Mouse (Mus musculus): ENCODE data around the gene Klf7.

The Klf7 gene

DNA sequence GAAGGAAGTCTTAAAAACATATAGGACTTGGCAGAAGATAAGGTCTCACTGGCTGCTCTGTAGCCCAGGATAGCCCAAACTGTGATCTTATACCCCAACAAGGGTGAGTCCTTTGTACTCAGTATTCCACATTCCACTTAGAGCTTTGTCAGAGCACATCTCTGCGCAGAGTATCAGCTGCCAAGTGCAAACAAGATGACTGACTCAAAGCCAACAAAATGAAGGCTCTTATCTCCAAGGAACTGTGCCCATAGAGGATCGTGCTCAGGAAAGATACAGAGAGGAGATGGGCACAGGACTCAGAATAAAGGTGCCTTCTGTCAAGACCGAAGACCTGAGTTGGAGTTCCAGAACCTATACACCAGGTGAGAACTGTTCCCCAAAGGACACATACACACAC is 100.1 kb downstream of the Klf7 start:
- DNase-seq (ENCODE audit: low read depth) = no peak

DNA sequence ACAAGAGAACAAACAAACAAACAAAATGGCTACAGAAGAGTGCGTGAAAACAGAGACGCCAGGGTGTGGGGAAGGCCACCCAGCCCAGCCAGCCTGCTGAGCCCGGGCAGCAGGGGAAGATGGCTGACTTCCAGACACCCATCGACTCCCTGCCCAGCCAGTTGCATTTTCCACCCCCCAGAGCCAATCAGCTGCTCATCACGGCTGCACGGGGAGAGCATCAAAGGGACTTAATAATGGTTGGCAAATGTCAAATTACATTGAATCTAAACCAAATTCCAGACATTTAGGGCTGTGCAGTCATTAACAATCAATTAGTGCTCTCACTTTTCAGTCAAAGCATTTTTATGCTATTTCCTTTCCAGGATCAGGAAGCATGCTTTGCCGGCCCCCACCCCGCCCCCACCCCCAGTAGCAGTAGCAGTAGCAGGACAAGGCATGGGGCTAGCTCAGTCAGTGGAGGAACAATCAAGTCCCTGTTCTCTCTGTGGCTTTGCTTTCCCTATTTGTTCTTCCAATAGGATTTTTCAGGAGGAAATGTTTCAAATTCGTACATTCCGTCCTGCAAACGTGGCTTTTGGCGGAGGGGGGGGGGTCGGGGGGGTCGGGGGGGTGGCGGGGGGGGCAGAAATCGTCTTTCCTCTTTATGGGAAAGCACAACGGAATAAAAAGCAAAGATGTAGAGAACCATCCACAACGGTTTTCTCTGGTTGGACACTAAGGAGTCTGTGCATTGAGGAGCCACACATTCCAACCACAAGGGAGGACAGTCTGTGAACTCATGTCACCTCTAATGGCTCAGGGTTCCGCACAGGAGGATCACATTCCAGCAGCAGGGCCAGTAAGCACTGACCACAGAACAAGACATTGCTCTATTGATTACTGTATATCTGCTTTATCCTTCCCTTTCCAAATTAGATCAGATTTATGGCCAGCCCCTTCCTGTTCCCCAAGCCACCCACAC is 101.1 kb downstream of the Klf7 start:
- DNase-seq (ENCODE audit: low read depth) = no peak

DNA sequence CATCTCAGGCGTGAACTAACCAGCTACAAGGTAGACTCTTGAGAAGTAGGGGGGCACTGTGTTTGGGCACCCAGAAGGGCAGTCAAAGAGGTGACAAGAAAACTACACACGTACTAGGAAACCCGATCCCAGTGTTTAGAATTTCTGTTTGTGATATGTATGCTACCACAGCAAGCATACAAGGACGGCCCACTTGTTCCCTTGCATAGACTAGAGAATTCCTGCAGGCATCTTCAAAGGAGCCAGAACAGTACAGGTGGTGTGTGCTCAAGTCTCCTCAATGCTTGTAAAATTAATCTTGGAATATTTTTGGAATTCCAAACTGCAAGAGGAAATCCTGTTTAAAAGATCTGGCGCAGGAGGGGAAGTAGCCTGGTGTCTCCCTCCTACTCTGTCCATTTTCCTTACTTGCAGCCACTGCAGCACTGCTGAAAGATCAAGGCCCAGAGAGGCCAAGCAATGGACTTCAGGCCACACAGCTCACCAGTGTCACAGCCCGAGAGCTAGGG is 102.9 kb downstream of the Klf7 start:
- no peak for DNase-seq (ENCODE audit: low read depth)

DNA sequence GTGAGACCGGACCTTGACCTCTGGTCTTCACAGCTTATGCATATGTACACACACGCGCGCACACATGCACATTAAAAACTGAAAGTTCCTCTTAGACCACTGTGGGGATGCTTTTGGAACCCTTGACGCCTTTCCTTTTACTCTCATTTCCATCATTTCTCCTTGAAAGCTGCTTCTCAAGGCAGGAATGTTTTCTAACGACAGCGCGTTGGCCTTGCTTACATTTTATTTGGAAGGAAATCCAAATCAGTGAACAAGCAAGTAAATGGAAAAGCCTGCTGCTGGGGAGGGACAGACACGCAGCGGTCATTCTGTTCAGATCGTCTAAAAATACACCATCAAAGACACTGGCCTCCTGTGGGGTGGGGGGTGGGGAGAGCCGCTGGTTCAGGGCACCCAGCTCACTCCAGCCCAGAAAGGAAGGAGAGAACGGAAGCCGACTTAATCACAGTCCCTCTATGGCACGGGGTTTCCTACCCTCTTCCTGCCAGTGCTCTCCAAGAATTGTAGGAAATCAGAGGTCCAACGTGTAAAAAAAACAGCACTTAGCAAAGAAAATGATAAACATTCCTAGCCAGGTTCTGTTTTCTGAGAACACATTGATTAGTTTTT is 103.5 kb downstream of the Klf7 start:
- no peak for DNase-seq (ENCODE audit: low read depth)

DNA sequence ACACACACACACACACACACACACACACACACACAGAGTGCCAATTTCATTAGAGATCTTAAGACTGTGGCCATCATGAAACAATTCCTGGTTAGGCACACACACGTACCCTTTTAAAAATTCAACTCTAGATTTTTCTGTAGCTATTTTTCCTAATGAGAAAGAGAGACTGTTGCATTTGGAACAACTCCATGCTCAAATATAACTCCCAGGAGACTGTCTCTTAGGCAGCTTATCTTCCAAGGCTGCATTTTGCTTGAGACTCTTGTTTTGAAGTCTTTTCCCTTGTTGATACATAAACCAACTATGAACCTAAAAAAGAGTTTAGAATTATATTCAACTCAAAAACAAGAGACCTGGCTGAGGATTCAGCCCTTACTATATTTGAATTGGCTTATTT is 108.0 kb downstream of the Klf7 start:
- no peak for DNase-seq (ENCODE audit: low read depth)

DNA sequence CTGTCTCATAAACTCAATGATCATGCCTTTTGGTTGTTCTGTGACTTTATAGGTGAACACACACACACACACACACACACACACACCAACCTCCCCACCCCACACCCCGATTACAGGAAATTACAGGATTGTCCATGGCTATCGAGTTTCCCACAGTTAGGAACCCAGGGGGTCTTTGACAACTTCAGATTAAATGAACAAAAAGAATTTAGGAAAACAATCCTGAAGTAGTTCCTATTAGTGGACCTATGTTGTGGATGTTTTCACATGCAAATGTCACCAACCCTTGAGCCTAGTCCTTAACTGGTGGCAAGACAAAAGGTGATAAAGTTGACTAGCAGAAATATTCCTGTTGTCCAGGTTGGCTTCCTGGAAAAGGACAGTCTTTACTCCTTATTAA is 113.1 kb downstream of the Klf7 start:
- no peak for DNase-seq (ENCODE audit: low read depth)

DNA sequence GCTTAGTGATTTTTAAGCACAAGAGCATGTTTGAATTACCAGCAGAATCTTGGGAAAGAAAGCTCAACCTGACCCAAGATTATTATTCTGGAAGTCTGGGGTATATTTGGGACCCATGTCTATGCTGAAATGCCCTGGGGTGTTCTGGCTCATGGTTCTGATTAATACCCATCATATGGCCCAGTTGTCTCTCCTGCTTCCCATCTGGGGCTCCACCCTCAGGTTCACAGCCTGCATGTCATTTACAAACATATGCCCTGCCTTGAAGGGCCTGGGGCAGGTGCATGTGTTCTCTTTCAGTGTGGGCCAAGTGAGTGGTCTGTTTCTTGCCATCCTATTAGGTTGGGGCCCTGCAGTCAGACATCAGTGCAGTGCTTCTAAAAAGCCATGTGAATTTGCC is 114.1 kb downstream of the Klf7 start:
- DNase-seq (ENCODE audit: low read depth) = no peak

DNA sequence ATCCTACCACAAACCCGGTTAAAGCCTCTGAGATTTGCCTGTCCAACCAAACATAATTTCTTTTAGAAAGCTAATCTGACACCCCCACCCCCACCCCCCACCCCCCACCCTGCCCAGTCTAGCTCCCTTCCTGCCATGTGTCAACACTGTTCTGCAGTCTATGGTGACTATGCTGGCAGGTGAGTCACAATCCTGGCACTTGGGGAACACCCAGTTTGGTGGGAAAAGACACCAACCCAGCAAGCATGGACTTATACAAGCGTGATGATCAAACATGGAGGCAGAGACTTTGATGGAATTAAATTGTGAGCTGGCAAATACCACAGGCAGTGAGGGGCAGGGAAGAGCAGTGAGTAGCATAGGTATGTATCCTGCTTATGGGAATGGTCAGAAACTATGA is 116.9 kb downstream of the Klf7 start:
- no peak for DNase-seq (ENCODE audit: low read depth)

DNA sequence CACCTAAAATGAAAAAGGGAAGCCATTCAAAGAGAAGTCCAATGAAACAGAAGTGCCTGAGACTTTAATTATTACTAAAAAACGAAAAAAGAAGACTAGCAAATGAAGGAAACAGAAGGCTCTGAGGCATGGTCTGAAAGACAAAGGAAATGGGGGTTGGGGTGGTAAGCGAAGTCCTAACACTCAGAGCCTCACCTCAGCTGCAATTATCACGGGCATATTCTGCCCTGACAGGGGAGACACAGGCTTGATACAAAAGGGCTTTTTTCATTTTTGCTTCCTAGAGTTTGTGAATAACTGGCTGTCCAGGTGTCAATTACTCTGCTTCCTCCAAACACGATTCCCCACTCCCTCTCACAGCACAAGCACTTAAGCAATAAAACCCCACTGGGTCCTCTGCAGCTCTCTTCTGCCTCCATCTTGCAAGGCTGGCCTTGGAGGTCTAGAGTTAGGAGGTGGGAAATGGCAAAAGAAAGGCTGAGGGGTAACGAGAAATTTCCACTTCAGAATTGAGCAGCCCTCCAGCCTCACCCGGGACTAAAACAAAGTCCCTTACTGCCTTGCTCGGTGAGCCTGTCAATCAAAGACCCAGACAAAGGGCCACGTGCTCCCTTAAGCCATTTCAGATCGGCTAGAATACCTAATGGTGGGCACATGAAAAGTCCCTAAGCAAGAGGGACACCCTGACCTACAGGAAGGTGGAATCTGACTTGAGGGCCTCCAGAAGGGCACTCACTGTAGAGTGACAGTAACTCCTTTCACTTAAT is 118.4 kb downstream of the Klf7 start:
- DNase-seq (ENCODE audit: low read depth) = no peak

DNA sequence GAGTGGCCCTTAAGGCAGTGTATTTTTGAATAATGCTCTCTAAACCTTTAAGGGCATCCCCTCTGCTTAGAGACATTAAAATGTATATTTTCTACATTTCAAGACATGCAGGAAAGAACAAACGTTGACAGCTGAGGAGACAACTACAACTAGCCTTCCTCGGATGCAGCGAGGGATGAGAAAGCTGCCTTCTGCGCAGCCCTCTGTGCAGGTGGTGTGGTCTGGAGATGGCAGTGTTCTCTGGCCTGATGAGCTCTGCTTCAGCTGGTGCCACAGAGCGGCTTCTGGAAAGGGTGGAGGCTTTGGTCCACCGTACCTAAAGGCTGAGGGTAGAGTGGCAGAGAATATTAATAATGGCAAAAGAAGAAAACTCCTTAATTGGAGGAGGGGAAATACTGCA is 120.0 kb downstream of the Klf7 start:
- DNase-seq (ENCODE audit: low read depth) = no peak

DNA sequence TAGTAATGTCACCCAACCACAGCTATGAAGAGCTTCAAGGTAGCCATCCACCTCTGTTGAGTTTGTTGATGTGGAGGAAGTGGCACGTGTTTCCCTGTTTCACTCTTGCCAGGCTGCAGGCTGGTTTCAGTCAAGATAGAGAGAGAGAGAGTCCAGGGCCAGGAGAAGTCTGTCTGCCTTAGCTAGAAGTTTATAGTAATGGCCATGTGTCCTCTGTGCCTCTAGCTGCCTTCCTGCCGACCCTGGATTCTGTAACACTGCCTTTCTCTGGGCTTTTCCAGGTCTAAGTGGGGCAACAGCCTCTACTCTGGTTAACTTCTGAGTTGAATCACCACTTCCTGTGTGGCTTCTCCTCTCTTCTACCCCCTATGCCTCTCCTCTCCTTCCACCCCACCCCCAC is 121.5 kb downstream of the Klf7 start:
- DNase-seq (ENCODE audit: low read depth) = peak; percentile 7

DNA sequence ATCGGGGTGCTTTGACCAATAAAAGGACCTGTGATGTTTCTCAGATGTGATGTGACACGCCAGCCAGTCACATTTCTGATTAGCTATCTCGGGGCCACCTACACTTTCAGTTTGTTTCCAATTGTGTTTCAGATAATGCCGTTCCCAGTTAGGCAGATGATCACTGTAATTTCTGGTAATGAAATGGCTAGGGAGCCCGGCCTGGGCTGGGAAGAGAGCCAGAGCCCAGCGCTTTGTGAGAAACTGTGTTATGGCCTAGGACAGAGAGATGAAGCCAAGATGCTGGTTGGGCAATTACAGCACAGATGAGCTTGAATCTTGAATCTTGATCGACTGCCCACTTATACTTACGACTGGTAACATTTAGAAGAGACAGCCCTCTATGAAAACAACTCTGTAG is 122.6 kb downstream of the Klf7 start:
- DNase-seq (ENCODE audit: low read depth) = no peak

DNA sequence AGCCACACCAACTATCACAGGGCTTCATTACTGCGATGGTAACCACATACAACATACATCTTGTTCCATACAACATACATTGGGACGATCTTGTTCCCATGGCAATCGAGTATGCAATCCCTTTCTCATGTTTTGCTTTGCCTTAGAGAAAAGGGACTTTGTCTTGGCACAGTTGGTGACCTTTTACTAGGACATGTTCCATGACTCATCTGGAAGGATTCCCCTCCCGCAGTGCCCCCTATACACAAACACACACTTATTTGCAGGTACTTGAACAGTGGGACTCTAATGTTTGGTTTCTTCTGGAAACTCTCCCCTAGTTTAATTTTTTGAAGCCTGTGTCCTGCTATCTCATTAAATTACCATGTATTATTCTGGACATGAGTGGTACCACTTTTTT is 123.2 kb downstream of the Klf7 start:
- no peak for DNase-seq (ENCODE audit: low read depth)

DNA sequence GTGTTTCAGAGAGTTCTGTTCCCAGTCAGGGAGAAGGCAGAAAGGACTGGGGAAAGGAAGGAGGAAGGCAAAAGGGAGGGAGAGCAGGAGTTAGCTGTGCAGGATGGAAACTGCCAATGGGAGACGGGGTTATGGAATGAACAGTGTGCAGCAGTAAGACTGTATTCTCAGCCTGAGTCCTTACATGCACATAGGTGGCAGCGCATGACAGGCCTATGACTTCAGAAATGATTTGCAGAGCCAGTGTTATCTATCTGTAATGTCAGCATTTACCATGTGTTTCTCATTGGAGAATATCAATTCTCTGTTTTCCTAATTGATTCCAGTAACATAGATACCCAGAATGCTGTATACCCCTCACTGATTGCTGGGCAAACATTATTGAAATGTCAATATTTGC is 123.9 kb downstream of the Klf7 start:
- no peak for DNase-seq (ENCODE audit: low read depth)

DNA sequence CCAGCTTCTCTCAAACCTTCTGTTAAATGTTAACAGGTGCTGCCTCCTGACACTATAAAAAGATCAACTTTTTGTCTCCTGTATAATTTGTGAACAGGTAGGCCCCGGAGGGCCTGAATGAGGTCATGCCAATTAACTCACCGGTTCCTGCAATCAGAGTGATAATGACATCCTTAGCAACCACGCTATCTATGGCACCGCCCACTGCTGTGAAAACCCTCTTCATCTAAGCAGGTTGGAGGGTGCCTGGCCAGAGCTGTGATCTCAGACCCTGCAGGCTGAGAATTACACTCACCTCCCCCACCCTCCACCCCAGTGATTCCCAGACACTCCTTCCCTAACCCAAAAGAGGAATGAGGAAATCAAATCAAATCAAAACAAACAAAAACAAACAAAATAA is 126.3 kb downstream of the Klf7 start:
- DNase-seq (ENCODE audit: low read depth) = no peak

DNA sequence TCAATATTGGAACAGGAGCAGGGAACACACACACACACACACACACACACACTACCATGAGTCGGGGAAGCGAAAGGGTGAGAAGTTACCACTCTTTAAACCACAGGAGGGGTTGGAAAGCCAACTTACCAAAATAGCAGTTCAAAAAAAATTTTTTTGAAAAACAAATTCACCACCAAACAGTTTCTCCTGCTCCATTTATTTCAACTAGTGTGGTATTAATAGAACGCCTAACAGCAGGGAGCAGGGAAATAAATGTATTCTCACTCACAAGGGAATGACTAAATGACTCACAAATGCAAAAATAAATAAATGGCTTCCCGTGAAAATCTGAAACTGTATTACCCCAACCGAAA is 127.0 kb downstream of the Klf7 start:
- no peak for DNase-seq (ENCODE audit: low read depth)

DNA sequence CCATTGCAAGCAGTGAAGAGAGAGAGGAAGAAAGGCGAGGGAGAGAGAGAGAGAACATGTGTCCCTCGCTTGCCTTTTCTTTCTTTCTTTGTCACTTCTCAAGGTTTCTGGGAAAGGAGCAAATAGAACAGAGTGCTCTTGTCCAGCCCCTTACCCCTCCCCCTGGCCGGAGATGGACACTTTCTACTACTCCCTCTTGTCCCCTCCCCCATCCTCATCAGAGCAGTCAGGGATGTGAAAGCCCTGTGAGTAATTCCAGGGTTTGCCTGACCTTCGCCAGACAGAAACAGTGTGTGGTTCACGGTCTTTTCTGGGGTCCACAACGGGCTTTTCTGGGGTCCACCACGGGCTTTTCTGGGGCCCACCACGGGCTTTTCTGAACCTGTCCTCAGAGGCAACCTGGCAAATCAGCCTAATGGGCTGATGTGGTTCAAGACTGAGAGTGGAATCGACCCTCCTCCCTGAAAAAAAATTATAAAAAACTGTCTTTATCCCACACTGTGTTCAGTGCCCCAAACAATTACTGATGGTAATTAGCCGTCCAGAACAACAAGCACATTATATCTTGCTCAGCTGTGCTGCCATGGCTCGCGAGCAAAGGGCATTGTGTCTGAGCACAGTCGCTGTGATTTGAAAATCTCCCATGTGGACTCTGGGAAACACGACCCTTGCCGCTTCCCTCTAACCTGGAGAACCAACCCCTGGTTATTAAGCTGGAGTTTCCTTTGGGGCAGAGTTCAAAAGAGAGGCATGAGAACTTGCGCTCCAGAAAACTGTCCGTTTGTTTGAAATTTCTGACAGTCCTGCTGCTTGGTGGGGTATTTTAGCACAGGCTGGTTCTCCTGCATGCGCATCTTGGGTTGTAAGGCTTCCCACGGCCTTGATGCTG is 127.6 kb downstream of the Klf7 start:
- no peak for DNase-seq (ENCODE audit: low read depth)

DNA sequence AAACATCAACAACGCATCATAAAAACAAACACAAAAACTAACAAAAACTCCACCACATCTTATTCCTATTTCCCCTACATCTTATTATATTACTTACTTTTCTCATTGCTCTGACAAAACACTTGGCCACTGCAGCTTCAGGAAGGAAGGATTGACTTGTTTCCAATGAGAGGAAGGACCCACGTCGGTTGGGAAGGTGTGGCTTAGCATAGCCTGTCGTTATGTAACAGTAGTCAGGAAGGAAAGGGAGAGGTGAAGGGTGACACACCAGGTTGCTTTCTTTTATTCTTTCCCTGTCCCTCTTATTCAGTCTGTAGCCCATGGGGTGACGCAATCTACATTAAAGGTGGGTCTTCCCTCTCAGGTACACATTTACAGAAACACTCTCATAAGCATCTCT is 129.6 kb downstream of the Klf7 start:
- DNase-seq (ENCODE audit: low read depth) = no peak

DNA sequence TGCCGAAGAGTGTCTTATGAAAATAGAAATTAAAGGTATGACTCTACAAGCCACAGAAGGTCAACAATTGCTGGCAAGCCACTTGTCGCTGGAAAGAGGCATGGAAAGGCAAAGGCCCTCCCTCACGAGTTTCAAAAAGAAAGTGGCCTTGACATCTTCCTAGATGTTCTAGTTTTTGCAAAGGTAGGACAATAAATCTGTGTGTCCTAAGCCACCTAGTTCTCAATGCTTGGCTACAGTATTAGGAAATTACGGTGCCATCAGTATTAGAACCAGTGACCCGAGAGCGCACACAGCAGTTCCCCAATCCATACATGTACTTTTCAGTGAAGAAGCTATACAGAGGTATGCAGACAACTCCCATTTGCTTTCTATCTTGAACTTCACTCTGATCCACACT is 131.7 kb downstream of the Klf7 start:
- DNase-seq (ENCODE audit: low read depth) = no peak

DNA sequence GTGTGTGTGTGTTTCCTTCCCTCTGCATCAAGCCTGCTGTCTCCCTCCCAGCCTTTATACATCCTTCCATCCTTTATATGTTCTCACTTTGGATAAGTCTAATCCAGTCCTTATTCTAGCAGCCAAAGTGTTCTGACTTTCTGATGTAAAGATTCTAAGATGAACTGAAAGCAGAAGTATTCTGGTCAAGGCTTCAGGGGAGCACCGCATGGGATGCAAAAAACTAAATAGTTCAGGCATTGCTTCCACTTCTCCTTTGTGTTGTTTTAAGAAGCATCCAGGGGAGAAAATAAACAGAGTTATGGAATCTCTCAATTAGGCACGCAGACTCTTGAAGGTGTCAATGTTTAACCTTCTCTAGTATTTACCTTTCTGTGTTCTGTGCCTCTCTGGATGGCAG is 141.3 kb downstream of the Klf7 start:
- DNase-seq (ENCODE audit: low read depth) = no peak
